Mouse (Mus musculus) limb, embryonic 14.5 days (tissue): ENCODE data around the gene Sec14l1. TPM values are rescaled to one million over a fixed set of nuclear protein-coding genes. Genes with fewer than 3 reads are reported as not detected.

Source experiments
- ATAC-seq: fragments of 200-750 bp; cut with Nextera tagmentation; 2 replicates; pipeline ENCODE4 v1.8.0; 2017; ENCODE audit warnings: low read depth, moderate number of reproducible peaks, moderate TSS enrichment; ENCODE audit not compliant: low FRiP score
- DNase-seq: peaks from one replicate; pipeline ENCODE4 v3.0.0-alpha.2; 2015; ENCODE audit warnings: low spot score
- H3K27ac ChIP-seq: fragments of 300-500 bp; sonication (generic); replicated peaks from 2 replicates; pipeline ENCODE4 v1.5.1; 2014; ENCODE audit warnings: low read depth, mild to moderate bottlenecking, low read length, moderate library complexity, mixed read lengths
- H3K27me3 ChIP-seq: fragments of 300-500 bp; sonication (generic); 2 replicates; pipeline ENCODE4 v1.6.1; 2014; ENCODE audit warnings: low read length, mixed read lengths; ENCODE audit not compliant: control insufficient read depth, insufficient read depth
- H3K36me3 ChIP-seq: fragments of 300-500 bp; sonication (generic); 2 replicates; pipeline ENCODE4 v1.6.1; 2014; ENCODE audit warnings: mild to moderate bottlenecking, low read length, moderate library complexity, mixed read lengths; ENCODE audit not compliant: control insufficient read depth, insufficient read depth
- H3K4me1 ChIP-seq: fragments of 300-500 bp; sonication (generic); 2 replicates; pipeline ENCODE4 v1.6.1; 2014; ENCODE audit warnings: antibody characterized with exemption, low read length, mixed read lengths; ENCODE audit not compliant: control insufficient read depth, insufficient read depth
- H3K4me2 ChIP-seq: fragments of 300-500 bp; sonication (generic); replicated peaks from 2 replicates; pipeline ENCODE4 v1.6.1; 2014; ENCODE audit warnings: low read depth, mild to moderate bottlenecking, low read length, moderate library complexity; ENCODE audit not compliant: severe bottlenecking
- H3K4me3 ChIP-seq: fragments of 300-500 bp; sonication (generic); replicated peaks from 2 replicates; pipeline ENCODE4 v1.5.1; 2014; ENCODE audit warnings: low read length
- H3K9ac ChIP-seq: fragments of 300-500 bp; sonication (generic); 2 replicates; pipeline ENCODE4 v1.6.1; 2014; ENCODE audit warnings: mild to moderate bottlenecking, low read depth, low read length, moderate library complexity; ENCODE audit not compliant: severe bottlenecking
- H3K9me3 ChIP-seq: fragments of 300-500 bp; sonication (generic); 2 replicates; pipeline ENCODE4 v1.6.1; 2016; ENCODE audit warnings: low read length; ENCODE audit not compliant: control insufficient read depth
- POLR2A ChIP-seq: fragments of 200-500 bp; IDR thresholded peaks from 2 replicates; pipeline ENCODE4 v1.8.0; 2012; ENCODE audit warnings: inconsistent platforms, mild to moderate bottlenecking, moderate library complexity, borderline replicate concordance; ENCODE audit not compliant: insufficient read depth, insufficient read length; ENCODE audit errors: extremely low read depth
- WGBS: fragments of 180-500 bp; shearing (Covaris S2); extraction: QIAGEN DNeasy Blood & Tissue Kit; methylation state at CpG from one replicate; pipeline ENCODE4 v1.1.7; 2014; 5-methylcytosine and 5-hydroxymethylcytosine counted together
- polyA plus RNA-seq, 2 experiments: library from polyadenylated mRNA; depleted of rRNA in 1 of 2; stranded (reverse) in 1 of 2; unstranded in 1 of 2; fragments of >200 nt; fragmentation: Nextera tagmentation in 1 of 2; extraction: Ambion mirVana in 1 of 2; gene quantifications; 2 replicates each; pipeline versions ENCODE4 v1.2.1 to v1.2.3; 2012 to 2014

Sec14l1 gene
- polyA plus RNA-seq, 2 experiments = 38.7 to 72.5 TPM

- H3K36me3 ChIP-seq = no peaks in the 10 kb centered on the region
- TF ChIP-seq POLR2A = no peak
- ATAC-seq (no peak), DNase-seq (no peak)
- H3K4me2 ChIP-seq = no peak overlapping the region
- H3K27ac ChIP-seq = no peak overlapping the region
- no peak overlapping the region for H3K4me3 ChIP-seq
- WGBS = 90% methylated on average over 5 of the region's 5 CpGs
- peaks cover 28% of the 10 kb centered on the region for H3K4me1 ChIP-seq
- no peaks in the 10 kb centered on the region for H3K9me3 ChIP-seq
- H3K27me3 ChIP-seq = peaks cover 10% of the 10 kb centered on the region; the same call in 1 of the 2 replicates
- H3K9ac ChIP-seq = no peak overlapping the region
Observed at GRCm38 (mm10) chr11:117198122-117198521, 83.2 kb downstream of the Sec14l1 start.

GRCm38 (mm10) chr11:117199282-117200175, 84.6 kb downstream of the Sec14l1 start, which contains the start of gene Sept9:
Gene Sept9, plus strand, starts transcription at chr11:117199661.
- peaks cover 10% of the 10 kb centered on the region; the same call in 1 of the 2 replicates for H3K27me3 ChIP-seq
- no peak for TF ChIP-seq POLR2A
- peak within 1 kb of the TSS; percentile 58 for H3K9ac ChIP-seq
- no peaks in the 10 kb centered on the region for H3K36me3 ChIP-seq
- H3K4me2 ChIP-seq = peak within 1 kb of the TSS; percentile 91
- no peaks in the 10 kb centered on the region for H3K9me3 ChIP-seq
- ATAC-seq (peak; percentile 44; the same call in 1 of the 2 replicates), DNase-seq (peak; percentile 8)
- peak within 1 kb of the TSS; percentile 49 for H3K4me3 ChIP-seq
- WGBS = 2% methylated on average over 58 of the region's 70 CpGs
- H3K4me1 ChIP-seq = peaks cover 34% of the 10 kb centered on the region
- no peak within 1 kb of the TSS for H3K27ac ChIP-seq

GRCm38 (mm10) chr11:117201846-117202245, 86.9 kb downstream of the Sec14l1 start:
- no peaks in the 10 kb centered on the region for H3K36me3 ChIP-seq
- DNase-seq (no peak), ATAC-seq (no peak)
- peaks cover 38% of the 10 kb centered on the region for H3K4me1 ChIP-seq
- H3K4me3 ChIP-seq = no peak overlapping the region
- H3K27me3 ChIP-seq = peaks cover 10% of the 10 kb centered on the region; the same call in 1 of the 2 replicates
- H3K27ac ChIP-seq = no peak overlapping the region
- TF ChIP-seq POLR2A = no peak
- WGBS = 82% methylated on average over 12 of the region's 12 CpGs
- H3K9me3 ChIP-seq = no peaks in the 10 kb centered on the region
- no peak overlapping the region for H3K4me2 ChIP-seq
- no peak overlapping the region for H3K9ac ChIP-seq

GRCm38 (mm10) chr11:117204606-117205005, 89.6 kb downstream of the Sec14l1 start:
- no peak overlapping the region for H3K27ac ChIP-seq
- H3K4me3 ChIP-seq = no peak overlapping the region
- TF ChIP-seq POLR2A = no peak
- no peaks in the 10 kb centered on the region for H3K36me3 ChIP-seq
- no peaks in the 10 kb centered on the region for H3K9me3 ChIP-seq
- DNase-seq (no peak), ATAC-seq (no peak)
- H3K9ac ChIP-seq = no peak overlapping the region
- H3K4me2 ChIP-seq = no peak overlapping the region
- H3K27me3 ChIP-seq = peaks cover 3% of the 10 kb centered on the region; the same call in 1 of the 2 replicates
- H3K4me1 ChIP-seq = peaks cover 48% of the 10 kb centered on the region
- WGBS = 84% methylated on average over 8 of the region's 8 CpGs

GRCm38 (mm10) chr11:117205042-117205441, 90.1 kb downstream of the Sec14l1 start:
- 75% methylated on average over 6 of the region's 6 CpGs for WGBS
- Histone ChIP-seq H3K4me3 (no peak overlapping the region), H3K4me1 (peaks cover 46% of the 10 kb centered on the region), H3K9ac (no peak overlapping the region), H3K36me3 (no peaks in the 10 kb centered on the region), H3K9me3 (no peaks in the 10 kb centered on the region), H3K27ac (no peak overlapping the region), H3K4me2 (no peak overlapping the region), H3K27me3 (no peaks in the 10 kb centered on the region)
- ATAC-seq (no peak), DNase-seq (no peak)
- no peak for TF ChIP-seq POLR2A
